Mouse (Mus musculus) G1E (cell line): ENCODE results near the gene Lrig1.

Experiments used
- CTCF ChIP-seq: IDR thresholded peaks from 2 replicates; pipeline ENCODE4 v1.5.1; 2012; ENCODE audit warnings: low read depth, low read length, inconsistent platforms, mixed read lengths
- POLR2AphosphoS5 ChIP-seq: IDR thresholded peaks from 2 replicates; pipeline ENCODE4 v1.6.1; 2012; ENCODE audit warnings: low read depth, low read length, inconsistent platforms; ENCODE audit not compliant: insufficient replicate concordance
- TAL1 ChIP-seq: conservative IDR thresholded peaks from 2 replicates; pipeline ENCODE4 v1.6.1; 2012; ENCODE audit warnings: low read depth, low read length, inconsistent platforms, mixed read lengths

GRCm38 (mm10) chr6:94635343-94635742 lies 64.6 kb downstream of the Lrig1 start:
- TF ChIP-seq CTCF = no peak
- no peak for TF ChIP-seq POLR2AphosphoS5
- TF ChIP-seq TAL1 = no peak
